Mouse (Mus musculus) myocyte (in vitro differentiated cells): ENCODE measurements around the gene Cbx3. TPM values are rescaled to one million over a fixed set of nuclear protein-coding genes. Genes with fewer than 3 reads are reported as not detected.
A peak's percentile ranks its signal among the peaks of the same experiment; 100 is the strongest.

ENCODE experiments used
- H3K27me3 ChIP-seq: one replicate; pipeline ENCODE4 v1.6.1; 2011; ENCODE audit not compliant: control insufficient read depth, insufficient read depth, insufficient read length
- H3K36me3 ChIP-seq: one replicate; pipeline ENCODE4 v1.6.1; 2011; ENCODE audit not compliant: control insufficient read depth, insufficient read depth
- H3K4me2 ChIP-seq: one replicate; pipeline ENCODE4 v1.6.1; 2011; ENCODE audit warnings: low read depth, control low read depth
- H3K4me3 ChIP-seq: one replicate; pipeline ENCODE4 v1.5.1; 2011; ENCODE audit warnings: mild to moderate bottlenecking, control low read depth, moderate library complexity
- H3K79me2 ChIP-seq: one replicate; pipeline ENCODE4 v1.6.1; 2011; ENCODE audit not compliant: control insufficient read depth, insufficient read depth
- H3ac ChIP-seq: one replicate; pipeline ENCODE4 v1.6.1; 2011; ENCODE audit not compliant: control insufficient read depth, insufficient read length
- CEBPB ChIP-seq: IDR thresholded peaks from 2 replicates; pipeline ENCODE4 v1.6.1; 2011; ENCODE audit warnings: mild to moderate bottlenecking, moderate library complexity; ENCODE audit not compliant: poor library complexity, insufficient read depth, severe bottlenecking
- E2F4 ChIP-seq: IDR thresholded peaks from one replicate; pipeline ENCODE4 v1.6.1; 2011; ENCODE audit warnings: mild to moderate bottlenecking, control low read depth, moderate library complexity; ENCODE audit not compliant: insufficient read depth
- MAX ChIP-seq: IDR thresholded peaks from one replicate; pipeline ENCODE4 v1.6.1; 2011; ENCODE audit warnings: low read depth, mild to moderate bottlenecking, control low read depth
- MYOD1 ChIP-seq, 3 experiments: IDR thresholded peaks; one replicate each; pipeline ENCODE4 v1.6.1; 2011; ENCODE audit warnings: control low read depth in 2 of 3, low read depth in 2 of 3, mild to moderate bottlenecking in 2 of 3, moderate library complexity in 1 of 3; ENCODE audit not compliant: insufficient read length in 2 of 3, control insufficient read depth in 1 of 3
- MYOG ChIP-seq, 3 experiments: IDR thresholded peaks; one replicate each; pipeline ENCODE4 v1.6.1; 2011; ENCODE audit warnings: control low read depth in 2 of 3, low read depth in 2 of 3, mild to moderate bottlenecking in 2 of 3; ENCODE audit not compliant: insufficient read length in 2 of 3, control insufficient read depth in 1 of 3, insufficient read depth in 1 of 3
- POLR2A ChIP-seq: IDR thresholded peaks from one replicate; pipeline ENCODE4 v1.6.1; 2011; ENCODE audit warnings: low read depth, mild to moderate bottlenecking, control low read depth, moderate library complexity; ENCODE audit not compliant: insufficient read length
- POLR2AphosphoS2 ChIP-seq: IDR thresholded peaks from one replicate; pipeline ENCODE4 v1.6.1; 2011; ENCODE audit warnings: low read depth, control low read depth; ENCODE audit not compliant: insufficient read length
- REST ChIP-seq: IDR thresholded peaks from one replicate; pipeline ENCODE4 v1.6.1; 2011; ENCODE audit warnings: mild to moderate bottlenecking, control low read depth, moderate library complexity; ENCODE audit not compliant: insufficient read depth, insufficient read length
- SRF ChIP-seq: IDR thresholded peaks from one replicate; pipeline ENCODE4 v1.6.1; 2011; ENCODE audit warnings: low read depth; ENCODE audit not compliant: control insufficient read depth, insufficient read length
- TCF12 ChIP-seq: IDR thresholded peaks from one replicate; pipeline ENCODE4 v1.6.1; 2011; ENCODE audit warnings: mild to moderate bottlenecking, control low read depth; ENCODE audit not compliant: poor library complexity, insufficient read depth, severe bottlenecking
- TCF3 ChIP-seq: IDR thresholded peaks from one replicate; pipeline ENCODE4 v1.6.1; 2011; ENCODE audit warnings: low read depth, control low read depth; ENCODE audit not compliant: insufficient read length
- USF1 ChIP-seq: IDR thresholded peaks from one replicate; pipeline ENCODE4 v1.6.1; 2011; ENCODE audit warnings: low read depth, mild to moderate bottlenecking, control low read depth, moderate library complexity
- polyA plus RNA-seq: library from polyadenylated mRNA; unstranded; fragments of >200 nt; fragmentation: generic; extraction: Trizol; gene quantifications from one replicate; pipeline ENCODE4 v1.2.1, GENCODE M21; 2012; ENCODE audit warnings: missing spikeins

The Cbx3 gene
- polyA plus RNA-seq, 1 experiment = 35.6 TPM

DNA sequence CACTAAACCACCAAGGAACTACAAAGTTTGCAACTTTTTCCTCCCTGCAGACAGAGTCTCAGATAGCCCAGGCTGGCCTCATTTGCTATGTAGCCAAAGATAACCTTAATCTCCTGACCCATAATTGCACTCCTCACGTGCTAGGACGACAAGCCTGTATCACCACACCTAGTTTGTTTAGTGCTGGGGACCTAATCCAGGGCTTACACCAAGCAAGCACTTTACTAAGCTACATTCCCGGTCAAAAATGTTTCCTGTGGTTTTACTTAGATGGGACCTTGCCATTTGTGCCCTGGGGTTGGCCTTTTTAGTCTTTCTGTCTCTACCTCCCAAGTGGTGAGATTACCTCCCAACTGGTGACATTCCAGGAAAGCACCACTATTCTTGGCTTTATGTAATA lies 15.2 kb upstream of the Cbx3 start:
- no peak for TF ChIP-seq TCF3
- no peak for TF ChIP-seq MYOD1 (IDR thresholded peaks at IDR 0.05; ENCODE audit: control insufficient read depth in 1 of 3, insufficient read length in 2 of 3, low read depth in 2 of 3)
- no peak for TF ChIP-seq USF1
- TF ChIP-seq POLR2AphosphoS2 = peak; percentile 60
- no peak for TF ChIP-seq TCF12
- no peak for TF ChIP-seq REST
- no peak for TF ChIP-seq CEBPB
- TF ChIP-seq MAX = no peak
- Histone ChIP-seq H3K27me3 (no peaks in the 10 kb centered on the region), H3ac (no peak overlapping the region), H3K4me2 (no peak overlapping the region), H3K79me2 (no peaks in the 10 kb centered on the region), H3K36me3 (peaks cover 15% of the 10 kb centered on the region), H3K4me3 (no peak overlapping the region)

DNA sequence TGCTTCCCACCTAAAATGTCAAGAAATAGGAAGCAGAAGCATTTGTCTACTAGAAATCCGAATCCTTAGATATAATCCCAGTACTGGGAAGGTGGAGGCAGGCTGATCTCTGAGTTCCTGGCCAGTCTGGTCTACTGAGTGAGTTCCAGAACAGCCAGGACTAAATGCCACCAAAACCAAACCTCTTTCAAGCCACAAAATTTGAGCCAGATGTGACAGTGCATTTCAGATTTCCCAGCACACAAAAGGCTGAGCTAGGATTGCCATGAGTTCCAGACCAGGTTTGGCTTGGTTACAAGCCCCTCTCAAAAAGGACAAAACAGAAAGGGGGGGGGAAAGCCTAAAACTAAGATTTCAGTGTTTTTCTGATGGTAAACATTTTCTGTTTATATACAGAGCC lies 14.0 kb upstream of the Cbx3 start:
- H3K36me3 ChIP-seq = peaks cover 28% of the 10 kb centered on the region
- no peak overlapping the region for H3ac ChIP-seq
- no peak overlapping the region for H3K4me3 ChIP-seq
- peaks cover under 1% of the 10 kb centered on the region for H3K79me2 ChIP-seq
- H3K27me3 ChIP-seq = no peaks in the 10 kb centered on the region
- TF ChIP-seq POLR2AphosphoS2 (peak; percentile 82), E2F4 (no peak)
- no peak overlapping the region for H3K4me2 ChIP-seq

DNA sequence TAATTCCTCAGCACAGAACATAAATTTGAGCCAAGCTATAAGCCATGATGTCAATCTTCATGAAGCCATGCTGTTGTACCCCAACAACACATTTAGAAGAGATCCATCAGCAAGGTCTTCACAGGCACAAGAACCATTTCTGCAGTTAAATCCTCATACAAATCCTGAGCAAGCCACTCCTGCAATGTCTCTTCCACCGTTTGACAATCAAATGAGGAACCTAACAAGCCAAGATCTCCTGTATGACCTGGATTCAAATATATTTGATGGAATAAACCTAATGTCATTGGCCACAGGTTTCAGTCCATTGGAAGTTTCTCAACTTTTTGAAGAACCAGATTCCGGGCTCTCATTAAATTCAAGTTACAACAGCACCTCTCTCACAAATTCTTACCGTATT lies 12.9 kb upstream of the Cbx3 start:
- TF ChIP-seq POLR2AphosphoS2 (peak; percentile 29), MYOD1 (IDR thresholded peaks at IDR 0.05; ENCODE audit: control insufficient read depth in 1 of 3, insufficient read length in 2 of 3, low read depth in 2 of 3) (no peak), POLR2A (no peak), USF1 (no peak), REST (no peak), MAX (no peak)
- H3ac ChIP-seq = no peak overlapping the region
- peaks cover 38% of the 10 kb centered on the region for H3K36me3 ChIP-seq
- peaks cover 4% of the 10 kb centered on the region for H3K79me2 ChIP-seq
- H3K4me3 ChIP-seq = no peak overlapping the region
- no peak overlapping the region for H3K4me2 ChIP-seq
- no peaks in the 10 kb centered on the region for H3K27me3 ChIP-seq

DNA sequence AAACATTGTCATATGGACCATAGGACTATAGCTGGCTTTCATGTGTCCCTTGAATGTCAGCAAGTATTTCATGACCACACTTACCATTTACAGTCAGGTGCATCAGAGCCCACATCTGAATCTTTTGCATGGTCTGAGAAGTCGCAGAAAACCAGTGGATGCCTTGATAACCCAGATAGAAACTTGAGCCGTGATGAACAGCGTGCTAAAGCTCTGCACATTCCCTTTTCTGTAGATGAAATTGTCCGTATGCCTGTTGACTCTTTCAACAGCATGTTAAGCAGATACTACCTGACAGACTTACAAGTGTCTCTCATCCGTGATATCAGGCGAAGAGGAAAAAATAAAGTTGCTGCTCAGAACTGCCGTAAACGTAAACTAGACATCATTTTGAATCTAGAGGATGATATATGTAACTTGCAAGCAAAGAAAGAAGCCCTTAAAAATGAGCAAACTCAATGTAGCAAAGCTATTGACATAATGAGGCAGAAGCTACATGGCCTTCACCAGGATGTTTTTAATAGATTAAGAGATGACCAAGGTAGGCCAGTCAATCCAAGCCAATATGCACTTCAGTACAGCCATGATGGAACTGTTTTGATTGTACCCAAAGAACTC lies 12.3 kb upstream of the Cbx3 start:
- Histone ChIP-seq H3K36me3 (peaks cover 44% of the 10 kb centered on the region), H3K4me2 (no peak overlapping the region), H3K79me2 (peaks cover 4% of the 10 kb centered on the region), H3K4me3 (no peak overlapping the region), H3ac (no peak overlapping the region), H3K27me3 (no peaks in the 10 kb centered on the region)
- no peak for TF ChIP-seq SRF
- no peak for TF ChIP-seq POLR2A
- no peak for TF ChIP-seq MYOG (IDR thresholded peaks at IDR 0.05; ENCODE audit: control insufficient read depth in 1 of 3, insufficient read depth in 1 of 3, insufficient read length in 2 of 3, low read depth in 2 of 3)
- TF ChIP-seq POLR2AphosphoS2 = no peak
- no peak for TF ChIP-seq TCF12
- TF ChIP-seq MYOD1 (IDR thresholded peaks at IDR 0.05; ENCODE audit: control insufficient read depth in 1 of 3, insufficient read length in 2 of 3, low read depth in 2 of 3) = no peak

DNA sequence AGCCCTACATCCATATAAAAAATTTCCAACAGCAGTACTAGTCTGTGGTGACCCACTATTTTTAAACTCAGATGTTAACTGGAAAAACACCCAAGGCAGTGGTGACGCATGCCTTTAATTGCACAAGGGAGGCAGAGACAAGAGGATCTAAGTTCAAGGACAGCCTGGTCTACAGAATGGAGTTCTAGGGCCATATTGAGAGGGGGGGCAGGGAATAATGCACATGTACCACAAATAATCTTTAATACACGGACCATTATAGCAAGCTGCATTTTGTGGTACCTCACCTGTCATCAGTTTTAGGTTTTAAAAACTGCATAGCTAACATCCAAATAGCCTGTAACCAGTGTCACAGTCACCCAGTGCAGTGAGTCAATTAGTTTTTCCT lies 11.2 kb upstream of the Cbx3 start:
- no peak overlapping the region for H3ac ChIP-seq
- H3K4me2 ChIP-seq = no peak overlapping the region
- peak; percentile 97 for TF ChIP-seq POLR2AphosphoS2
- no peak for TF ChIP-seq TCF12
- no peak for TF ChIP-seq USF1
- TF ChIP-seq MAX = no peak
- no peak for TF ChIP-seq SRF
- no peak for TF ChIP-seq E2F4
- peak; percentile 24 for TF ChIP-seq POLR2A
- no peak for TF ChIP-seq CEBPB
- no peak for TF ChIP-seq TCF3
- H3K79me2 ChIP-seq = peaks cover 12% of the 10 kb centered on the region
- no peaks in the 10 kb centered on the region for H3K27me3 ChIP-seq
- peaks cover 55% of the 10 kb centered on the region for H3K36me3 ChIP-seq
- no peak overlapping the region for H3K4me3 ChIP-seq
